Mouse (Mus musculus) gastrocnemius, postnatal 4 days (tissue): ENCODE data around the gene Olfr772. TPM values are rescaled to one million over a fixed set of nuclear protein-coding genes. Genes with fewer than 3 reads are reported as not detected.
"Not testable (repeated sequence)": the region's sequence is repeated elsewhere in the genome, so short reads cannot be mapped to it uniquely, and the experiment has no call there.

ENCODE experiments used
- DNase-seq, 2 experiments: peaks; one replicate each; pipeline ENCODE4 v3.0.0; 2021 to 2022; ENCODE audit warnings: low spot score in 2 of 2, mixed read lengths in 2 of 2
- long read RNA-seq, 2 experiments: library from polyadenylated mRNA; stranded (forward); transcript quantifications; one replicate each; pipeline ENCODE4 v2.0.0; 2021
- total RNA-seq, 2 experiments: library from RNA; stranded (reverse); gene quantifications; 2 replicates each; pipeline ENCODE4 v1.2.3; 2021

Olfr772 gene
- not detected for total RNA-seq
- long read RNA-seq, experiment 1: 0 reads
- long read RNA-seq, experiment 2: 0 reads

DNA sequence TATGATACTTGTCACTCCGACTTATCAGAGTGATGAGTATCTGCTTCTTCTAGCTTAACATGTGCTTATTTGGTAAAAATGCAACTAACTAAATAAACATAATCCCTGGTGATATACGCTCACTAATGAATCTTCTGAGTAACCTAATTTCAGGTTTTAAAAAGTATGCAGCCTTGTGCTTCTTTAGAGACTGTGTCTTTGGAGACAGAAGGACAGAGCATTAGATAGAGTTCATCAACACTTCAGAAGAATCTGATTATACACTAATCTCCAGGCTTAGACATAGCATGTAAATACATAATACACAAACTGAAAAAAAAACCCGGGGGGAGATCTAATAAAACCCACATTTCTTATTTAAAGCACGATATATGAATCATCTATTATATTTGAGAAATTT lies at the start of gene Olfr772:
Olfr772 (minus strand) TSS at position 101 of the 400 bp plus-strand sequence.
- DNase-seq: not testable (repeated sequence)

- DNase-seq: not testable (repeated sequence)
Measured at GRCm38 (mm10) chr10:129187319-129187718, 9.6 kb upstream of the Olfr772 start, which contains the start of gene Olfr773. Olfr773 (minus strand) TSS chr10:129187419.

- no peak for DNase-seq
Measured at GRCm38 (mm10) chr10:129164651-129165050, 13.1 kb downstream of the Olfr772 start, which contains the start of gene Olfr771. Olfr771 (minus strand) TSS chr10:129164751.

GRCm38 (mm10) chr10:129138898-129139297 lies 38.8 kb downstream of the Olfr772 start, which contains the start of gene Olfr770:
Olfr770 (minus strand) TSS chr10:129138998.
- DNase-seq: no peak

Other genes with a start within 250 kb of the Olfr772 start
- gene Itga7, start 244.1 kb downstream of the Olfr772 start, total RNA-seq: 100 to 1,000 TPM; 148 to 157 TPM
- gene Mettl7b, start 216.9 kb downstream of the Olfr772 start, total RNA-seq: under 1 TPM in 1 of 2 experiments, not detected in 1; 0.73 TPM
- not detected for gene Olfr9, start 188.5 kb downstream of the Olfr772 start, total RNA-seq
- not detected for gene Olfr763, start 167.1 kb downstream of the Olfr772 start, total RNA-seq
- not detected for gene Olfr764-ps1, start 138.0 kb downstream of the Olfr772 start, total RNA-seq
- not detected for gene Olfr765, start 127.9 kb downstream of the Olfr772 start, total RNA-seq
- not detected for gene Olfr766-ps1, start 108.9 kb downstream of the Olfr772 start, total RNA-seq
- gene Olfr767, start 95.0 kb downstream of the Olfr772 start, total RNA-seq: not detected
- not detected for gene Olfr768, start 78.5 kb downstream of the Olfr772 start, total RNA-seq
- gene Olfr769, start 60.1 kb downstream of the Olfr772 start, total RNA-seq: not detected
- gene Olfr770, start 38.9 kb downstream of the Olfr772 start, total RNA-seq: not detected
- not detected for gene Olfr771, start 13.2 kb downstream of the Olfr772 start, total RNA-seq
- not detected for gene Olfr773, start 9.5 kb upstream of the Olfr772 start, total RNA-seq
- not detected for gene Olfr774, start 58.3 kb upstream of the Olfr772 start, total RNA-seq
- not detected for gene Olfr775, start 70.5 kb upstream of the Olfr772 start, total RNA-seq
- not detected for gene Olfr776, start 81.2 kb upstream of the Olfr772 start, total RNA-seq
- not detected for gene Olfr777, start 93.6 kb upstream of the Olfr772 start, total RNA-seq
- gene Olfr780, start 140.2 kb upstream of the Olfr772 start, total RNA-seq: not detected
- not detected for gene Olfr781, start 150.9 kb upstream of the Olfr772 start, total RNA-seq
- gene Olfr782, start 170.9 kb upstream of the Olfr772 start, total RNA-seq: not detected
- gene Olfr784, start 206.2 kb upstream of the Olfr772 start, total RNA-seq: under 1 TPM in 1 of 2 experiments, not detected in 1; 0.07 TPM
- not detected for gene Olfr785, start 227.5 kb upstream of the Olfr772 start, total RNA-seq
- not detected for gene Olfr786, start 249.4 kb upstream of the Olfr772 start, total RNA-seq